Comparison of ENCODE assay signal across 23 mouse cellular contexts in the genomic region with DNA sequence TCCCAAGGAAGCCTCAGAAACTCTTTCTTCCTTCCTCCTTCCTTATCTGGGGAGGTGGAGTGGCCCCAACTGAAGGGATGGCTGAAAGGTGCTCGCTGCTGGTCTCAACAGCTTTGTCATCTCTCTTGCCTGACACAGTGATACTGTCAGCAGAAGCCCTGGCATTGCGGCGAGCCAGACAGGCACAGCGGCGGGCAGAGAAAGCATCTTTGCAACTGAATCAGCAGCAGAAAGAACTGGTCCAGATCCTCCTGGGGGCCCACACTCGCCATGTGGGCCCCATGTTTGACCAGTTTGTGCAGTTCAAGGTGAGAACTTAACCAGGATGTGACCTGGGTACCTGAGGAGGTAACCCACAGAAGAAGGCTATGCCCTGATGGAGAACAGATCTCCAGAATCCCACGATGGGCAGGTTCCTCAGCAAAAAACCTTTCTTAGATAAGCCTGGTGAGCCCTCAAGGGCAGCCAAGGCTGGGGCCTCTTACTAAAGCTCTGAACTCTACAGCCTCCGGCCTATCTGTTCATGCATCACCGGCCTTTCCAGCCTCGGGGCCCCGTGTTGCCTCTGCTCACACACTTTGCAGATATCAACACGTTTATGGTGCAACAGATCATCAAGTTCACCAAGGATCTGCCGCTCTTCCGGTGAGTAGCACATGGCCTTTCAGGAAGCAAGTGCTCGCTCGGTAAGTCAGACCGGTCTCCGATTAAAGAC. TPM values are rescaled to one million over a fixed set of nuclear protein-coding genes. Genes with fewer than 3 reads are reported as not detected.
DNase-seq lines count a peak whose midpoint lies in the region; ATAC-seq and TF ChIP-seq lines count a peak whose summit lies in the region.
"Had no signal": no experiment of that assay in that cellular context is flagged by ENCODE, and none has a peak within 500 bp of the region (broad histone marks: within the 10 kb centered on the region; RNA-seq: fewer than 3 reads in every experiment).

No protein-coding gene starts in this region.

- H3K4me2 ChIP-seq in heart, embryonic 15.5 days: peak overlapping the region; percentile 6; the same call in 1 of the 2 replicates
- H3K4me2 ChIP-seq in liver, embryonic 12.5 days: no peak overlapping the region
- H3K4me2 ChIP-seq in intestine, postnatal 0 days (replicated peaks; ENCODE audit: low read depth): peak overlapping the region; percentile 13; the same call in 1 of the 2 replicates
- H3K4me2 ChIP-seq: embryonic facial prominence, embryonic 12.5 days; forebrain, embryonic 13.5 days; forebrain, embryonic 15.5 days had no signal

- no peak; the same call in 1 of the 2 replicates for TF ChIP-seq RAD21 in MEL (IDR thresholded peaks at IDR 0.05; ENCODE audit: low read depth, low read length)

- H3K4me3 ChIP-seq in heart, embryonic 15.5 days: no peak overlapping the region
- no peak overlapping the region for H3K4me3 ChIP-seq in liver, adult 2 months (ENCODE audit: insufficient read depth, low read depth, low read length)
- no peak overlapping the region for H3K4me3 ChIP-seq in liver, embryonic 12.5 days
- H3K4me3 ChIP-seq in MEL (ENCODE audit: control insufficient read depth in 1 of 2, insufficient read depth in 1 of 2, low read depth in 2 of 2, low read length in 2 of 2): peak overlapping the region in 1 of 2 experiments; percentile 2; a peak in 1 of 4 replicates
- H3K4me3 ChIP-seq in intestine, postnatal 0 days (ENCODE audit: low read depth, low read length): no peak overlapping the region
- H3K4me3 ChIP-seq: embryonic facial prominence, embryonic 10.5 days; embryonic facial prominence, embryonic 12.5 days; forebrain, embryonic 13.5 days; forebrain, embryonic 15.5 days had no signal

- H3K79me2 ChIP-seq in liver, adult 2 months (ENCODE audit: control insufficient read depth, insufficient read depth, low read length): no peaks in the 10 kb centered on the region
- H3K79me2 ChIP-seq in MEL (ENCODE audit: control insufficient read depth, insufficient read depth, low read length, poor library complexity): no peaks in the 10 kb centered on the region

- TF ChIP-seq CTCF in liver, adult 2 months (IDR thresholded peaks at IDR 0.05; ENCODE audit: low read depth, low read length): no peak
- no peak for TF ChIP-seq CTCF in MEL (IDR thresholded peaks at IDR 0.05 in 2 of 3, conservative IDR thresholded peaks at IDR 0.05 in 1 of 3; ENCODE audit: control insufficient read depth in 1 of 3, insufficient read depth in 1 of 3, low read depth in 2 of 3, low read length in 3 of 3, poor library complexity in 1 of 3, severe bottlenecking in 1 of 3)
- TF ChIP-seq CTCF in intestine, postnatal 0 days (IDR thresholded peaks at IDR 0.05; ENCODE audit: low read depth): no peak

- peak in 1 of 2 experiments; percentile 31; a peak in 2 of 4 replicates for TF ChIP-seq EP300 in MEL (IDR thresholded peaks at IDR 0.05; ENCODE audit: low read depth in 1 of 2, low read length in 2 of 2)

- WGBS in heart, embryonic 15.5 days: 74% methylated on average over 18 of the region's 18 CpGs
- WGBS in liver, adult 2 months: 64% methylated on average over 18 of the region's 18 CpGs
- 59% methylated on average over 18 of the region's 18 CpGs for WGBS in liver, embryonic 12.5 days (ENCODE audit: insufficient replicate concordance)
- 57% methylated on average over 18 of the region's 18 CpGs for WGBS in intestine, postnatal 0 days

- H3K9ac ChIP-seq in heart, embryonic 15.5 days: no peak overlapping the region
- H3K9ac ChIP-seq in liver, adult 2 months (ENCODE audit: low read depth, low read length): peak overlapping the region; percentile 46
- H3K9ac ChIP-seq in liver, embryonic 12.5 days: no peak overlapping the region
- H3K9ac ChIP-seq in MEL (ENCODE audit: control insufficient read depth, low read depth, low read length, poor library complexity, severe bottlenecking): peak overlapping the region; percentile 10
- H3K9ac ChIP-seq in intestine, postnatal 0 days (ENCODE audit: low read depth, low read length): no peak overlapping the region
- H3K9ac ChIP-seq: embryonic facial prominence, embryonic 12.5 days; forebrain, embryonic 13.5 days; forebrain, embryonic 15.5 days had no signal

- H3K27ac ChIP-seq in heart, embryonic 15.5 days: no peak overlapping the region
- peak overlapping the region; percentile 95 for H3K27ac ChIP-seq in liver, adult 2 months (replicated peaks; ENCODE audit: insufficient read depth, low read depth, low read length)
- H3K27ac ChIP-seq in liver, embryonic 12.5 days: no peak overlapping the region
- H3K27ac ChIP-seq in MEL (ENCODE audit: control insufficient read depth, low read depth, low read length): peak overlapping the region; percentile 26
- 0 out of 2 replicates have a peak overlapping the region, but pooled peaks have one; percentile 60 for H3K27ac ChIP-seq in intestine, postnatal 0 days (ENCODE audit: low read depth, low read length)
- H3K27ac ChIP-seq: embryonic facial prominence, embryonic 10.5 days; embryonic facial prominence, embryonic 12.5 days; forebrain, embryonic 13.5 days; forebrain, embryonic 15.5 days had no signal

- H3K36me3 ChIP-seq in heart, embryonic 15.5 days: peaks cover 21% of the 10 kb centered on the region; the same call in 1 of the 2 replicates
- peaks cover 45% of the 10 kb centered on the region for H3K36me3 ChIP-seq in liver, adult 2 months (ENCODE audit: control insufficient read depth, insufficient read depth, low read length)
- H3K36me3 ChIP-seq in liver, embryonic 12.5 days: peaks cover 25% of the 10 kb centered on the region
- H3K36me3 ChIP-seq in MEL (ENCODE audit: control insufficient read depth in 1 of 2, insufficient read depth in 2 of 2, low read length in 2 of 2): peaks cover 0 to 11% of the 10 kb centered on the region in 2 experiments; a peak in 2 of 4 replicates
- H3K36me3 ChIP-seq in intestine, postnatal 0 days (ENCODE audit: control insufficient read depth, insufficient read depth): peaks cover 33% of the 10 kb centered on the region
- H3K36me3 ChIP-seq: embryonic facial prominence, embryonic 12.5 days had no signal

- TF ChIP-seq POLR2A in liver, adult 2 months (IDR thresholded peaks at IDR 0.05; ENCODE audit: extremely low read depth, insufficient read depth, low read length): no peak
- peak; percentile 50 to 65; a peak in 2 of 4 replicates for TF ChIP-seq POLR2A in MEL (IDR thresholded peaks at IDR 0.05; ENCODE audit: control insufficient read depth in 1 of 2, insufficient read depth in 1 of 2, low read depth in 1 of 2, low read length in 2 of 2, poor library complexity in 1 of 2)

- peaks cover 12% of the 10 kb centered on the region for H3K4me1 ChIP-seq in heart, embryonic 15.5 days (replicated peaks)
- peaks cover 13% of the 10 kb centered on the region for H3K4me1 ChIP-seq in liver, adult 2 months (ENCODE audit: control insufficient read depth, insufficient read depth, low read length)
- peaks cover 16% of the 10 kb centered on the region for H3K4me1 ChIP-seq in liver, embryonic 12.5 days
- peaks cover 0 to 28% of the 10 kb centered on the region in 2 experiments; a peak in 2 of 4 replicates for H3K4me1 ChIP-seq in MEL (ENCODE audit: control insufficient read depth in 1 of 2, insufficient read depth in 2 of 2, low read length in 2 of 2)
- peaks cover 7% of the 10 kb centered on the region for H3K4me1 ChIP-seq in intestine, postnatal 0 days (replicated peaks; ENCODE audit: control insufficient read depth, insufficient read depth, low read length)

- no peaks in the 10 kb centered on the region for H3K9me3 ChIP-seq in heart, embryonic 15.5 days (replicated peaks)
- no peaks in the 10 kb centered on the region for H3K9me3 ChIP-seq in liver, embryonic 12.5 days (replicated peaks)
- H3K9me3 ChIP-seq in MEL (replicated peaks; ENCODE audit: insufficient read depth, low read length): no peaks in the 10 kb centered on the region
- no peaks in the 10 kb centered on the region for H3K9me3 ChIP-seq in intestine, postnatal 0 days (ENCODE audit: control insufficient read depth)
- H3K9me3 ChIP-seq: embryonic facial prominence, embryonic 10.5 days; embryonic facial prominence, embryonic 12.5 days; forebrain, embryonic 13.5 days; forebrain, embryonic 15.5 days had no signal

- no peak for ATAC-seq in heart, embryonic 15.5 days (replicated peaks; ENCODE audit: insufficient number of reproducible peaks, insufficient read depth, low FRiP score, low read depth)
- ATAC-seq in liver, embryonic 12.5 days: no peak
- ATAC-seq in intestine, postnatal 0 days: peak; percentile 35
- ATAC-seq: activated CD4-positive, CD25-positive, alpha-beta regulatory T cell, adult 4 months; forebrain, embryonic 13.5 days; forebrain, embryonic 15.5 days; Patski had no signal

- no peaks in the 10 kb centered on the region for H3K27me3 ChIP-seq in heart, embryonic 15.5 days
- H3K27me3 ChIP-seq in liver, adult 2 months (ENCODE audit: control insufficient read depth, insufficient read depth, low read length): no peaks in the 10 kb centered on the region
- peaks cover 23% of the 10 kb centered on the region for H3K27me3 ChIP-seq in liver, embryonic 12.5 days (replicated peaks)
- H3K27me3 ChIP-seq in MEL (ENCODE audit: control insufficient read depth in 1 of 2, insufficient read depth in 2 of 2, low read length in 2 of 2): no peaks in the 10 kb centered on the region
- H3K27me3 ChIP-seq in intestine, postnatal 0 days (replicated peaks; ENCODE audit: control insufficient read depth, insufficient read depth, low read length): no peaks in the 10 kb centered on the region
- H3K27me3 ChIP-seq: embryonic facial prominence, embryonic 12.5 days; forebrain, embryonic 13.5 days; forebrain, embryonic 15.5 days; Patski had no signal

- no peak for DNase-seq in heart, adult 9 months (ENCODE audit: low spot score in 2 of 2)
- DNase-seq in liver, adult 2 months (ENCODE audit: extremely low read depth, low read depth, low spot score): peak; percentile 41
- DNase-seq in MEL (ENCODE audit: low read depth, low spot score): peak; percentile 65
- DNase-seq in urinary bladder, adult 18-20 months (ENCODE audit: low spot score in 2 of 2): no peak
- DNase-seq: adrenal gland, adult 8-10 months; adrenal gland, postnatal 14 days; adrenal gland, postnatal 36 days; cerebellum, adult 11-12 months; cerebellum, adult 2 months; cerebellum, adult 9-10 months; cerebellum, postnatal 10 days; cerebellum, postnatal 25 days had no signal

RNA-seq across cellular contexts. Expression of a gene that starts 2.6 kb away (rescaled TPM):
- polyA plus RNA-seq in heart, embryonic 15.5 days (2015; fragmentation: Nextera tagmentation; extraction: Ambion mirVana): 0.33 and 0.35 TPM in 2 replicates
- 178 and 264 TPM in 2 replicates for total RNA-seq in liver, adult 2 months (2014; rRNA removed)
- 215 and 229 TPM in 2 replicates for polyA plus RNA-seq in liver, adult 2 months (2012; rRNA removed)
- polyA plus RNA-seq in liver, embryonic 12.5 days (2016; fragmentation: Nextera tagmentation; extraction: Ambion mirVana): 0.23 and 0.36 TPM in 2 replicates
- total RNA-seq in MEL (2012; rRNA removed): 1.4 and 1.7 TPM in 2 replicates
- polyA plus RNA-seq in MEL (2012; ENCODE audit: insufficient read depth in 1 of 2, insufficient read length in 2 of 2, low read depth in 1 of 2, low replicate concordance in 2 of 2, missing spikeins in 1 of 2): under 1 TPM in 1 of 2 experiments, not detected in 1; 0.24 TPM
- polyA plus RNA-seq in intestine, postnatal 0 days (2015; fragmentation: Nextera tagmentation; extraction: Ambion mirVana): 30.9 and 38.9 TPM in 2 replicates
- total RNA-seq: adrenal gland, adult 18-20 months had no signal

RNA-seq across cellular contexts. Expression of a gene that starts 5.9 kb away (rescaled TPM):
- 55.6 and 57.9 TPM in 2 replicates for polyA plus RNA-seq in heart, embryonic 15.5 days (2015; fragmentation: Nextera tagmentation; extraction: Ambion mirVana)
- total RNA-seq in liver, adult 2 months (2014; rRNA removed): 5.5 and 10.7 TPM in 2 replicates
- 6.7 and 9.7 TPM in 2 replicates for polyA plus RNA-seq in liver, adult 2 months (2012; rRNA removed)
- polyA plus RNA-seq in liver, embryonic 12.5 days (2016; fragmentation: Nextera tagmentation; extraction: Ambion mirVana): 20.7 and 21.9 TPM in 2 replicates
- total RNA-seq in MEL (2012; rRNA removed): 38.0 and 40.7 TPM in 2 replicates
- polyA plus RNA-seq in MEL (2012; ENCODE audit: insufficient read depth in 1 of 2, insufficient read length in 2 of 2, low read depth in 1 of 2, low replicate concordance in 2 of 2, missing spikeins in 1 of 2): 10 to 100 TPM in 1 of 2 experiments, not detected in 1; 43.4 TPM
- 14.7 and 16.5 TPM in 2 replicates for polyA plus RNA-seq in intestine, postnatal 0 days (2015; fragmentation: Nextera tagmentation; extraction: Ambion mirVana)

RNA-seq across cellular contexts. Expression of a gene that starts 8.5 kb away (rescaled TPM):
- polyA plus RNA-seq in heart, embryonic 15.5 days (2015; fragmentation: Nextera tagmentation; extraction: Ambion mirVana): 9.2 and 43.9 TPM in 2 replicates
- total RNA-seq in liver, adult 2 months (2014; rRNA removed): 15,245 and 18,176 TPM in 2 replicates
- 28,168 and 29,095 TPM in 2 replicates for polyA plus RNA-seq in liver, adult 2 months (2012; rRNA removed)
- 2,516 and 2,642 TPM in 2 replicates for polyA plus RNA-seq in liver, embryonic 12.5 days (2016; fragmentation: Nextera tagmentation; extraction: Ambion mirVana)
- total RNA-seq in MEL (2012; rRNA removed): not detected in 2 replicates
- polyA plus RNA-seq in MEL (2012; ENCODE audit: insufficient read depth in 1 of 2, insufficient read length in 2 of 2, low read depth in 1 of 2, low replicate concordance in 2 of 2, missing spikeins in 1 of 2): under 1 TPM in 1 of 2 experiments, not detected in 1; 0.15 TPM
- 9.2 and 14.1 TPM in 2 replicates for polyA plus RNA-seq in intestine, postnatal 0 days (2015; fragmentation: Nextera tagmentation; extraction: Ambion mirVana)
- polyA plus RNA-seq: activated CD4-positive, CD25-positive, alpha-beta regulatory T cell, adult 4 months; C2C12; Patski had no signal

RNA-seq across cellular contexts. Expression of a gene that starts 17.8 kb away (rescaled TPM):
- 28.0 and 44.6 TPM in 2 replicates for polyA plus RNA-seq in heart, embryonic 15.5 days (2015; fragmentation: Nextera tagmentation; extraction: Ambion mirVana)
- 6.4 and 12.4 TPM in 2 replicates for total RNA-seq in liver, adult 2 months (2014; rRNA removed)
- 21.3 and 50.7 TPM in 2 replicates for polyA plus RNA-seq in liver, adult 2 months (2012; rRNA removed)
- 55.8 and 60.7 TPM in 2 replicates for polyA plus RNA-seq in liver, embryonic 12.5 days (2016; fragmentation: Nextera tagmentation; extraction: Ambion mirVana)
- total RNA-seq in MEL (2012; rRNA removed): 0.36 and 0.62 TPM in 2 replicates
- polyA plus RNA-seq in MEL (2012; ENCODE audit: insufficient read depth in 1 of 2, insufficient read length in 2 of 2, low read depth in 1 of 2, low replicate concordance in 2 of 2, missing spikeins in 1 of 2): 1 to 10 TPM in 1 of 2 experiments, not detected in 1; 1.1 TPM
- polyA plus RNA-seq in intestine, postnatal 0 days (2015; fragmentation: Nextera tagmentation; extraction: Ambion mirVana): 47.7 and 54.0 TPM in 2 replicates
- polyA plus RNA-seq: C2C12 had no signal

RNA-seq across cellular contexts. Expression of a gene that starts 20.3 kb away (rescaled TPM):
- polyA plus RNA-seq in heart, embryonic 15.5 days (2015; fragmentation: Nextera tagmentation; extraction: Ambion mirVana): 43.0 and 46.4 TPM in 2 replicates
- 3.8 and 10.0 TPM in 2 replicates for total RNA-seq in liver, adult 2 months (2014; rRNA removed)
- 10.5 and 15.0 TPM in 2 replicates for polyA plus RNA-seq in liver, adult 2 months (2012; rRNA removed)
- polyA plus RNA-seq in liver, embryonic 12.5 days (2016; fragmentation: Nextera tagmentation; extraction: Ambion mirVana): 1.1 and 1.2 TPM in 2 replicates
- not detected in 2 replicates for total RNA-seq in MEL (2012; rRNA removed)
- not detected for polyA plus RNA-seq in MEL (2012; ENCODE audit: insufficient read depth in 1 of 2, insufficient read length in 2 of 2, low read depth in 1 of 2, low replicate concordance in 2 of 2, missing spikeins in 1 of 2)
- 29.1 and 29.9 TPM in 2 replicates for polyA plus RNA-seq in intestine, postnatal 0 days (2015; fragmentation: Nextera tagmentation; extraction: Ambion mirVana)
- polyA plus RNA-seq: activated CD4-positive, CD25-positive, alpha-beta regulatory T cell, adult 4 months had no signal

Comparison
In these comparisons a context has a peak if more than half of its experiments do, and no peak if none do; other contexts are left out.
1. H3K27ac ChIP-seq: peak in liver, adult 2 months (single experiment), MEL (single experiment) and intestine, postnatal 0 days (single experiment); none in heart, embryonic 15.5 days (single experiment) and liver, embryonic 12.5 days (single experiment).
2. H3K9ac ChIP-seq: peak in liver, adult 2 months (single experiment) and MEL (single experiment); none in heart, embryonic 15.5 days (single experiment), liver, embryonic 12.5 days (single experiment) and intestine, postnatal 0 days (single experiment).
3. RNA of a gene that starts 2.6 kb away (polyA plus RNA-seq): 215 to 229 TPM in liver, adult 2 months and 30.9 to 38.9 TPM in intestine, postnatal 0 days; 0.23 to 0.36 TPM in liver, embryonic 12.5 days, 0.33 to 0.35 TPM in heart, embryonic 15.5 days and 0.24 TPM in MEL; every median in the first group is over 10 times any median in the second.
4. DNase-seq: peak in liver, adult 2 months (single experiment) and MEL (single experiment); none in heart, adult 9 months (0 of 2) and urinary bladder, adult 18-20 months (0 of 2).
5. RNA of a gene that starts 8.5 kb away (polyA plus RNA-seq): 28,168 to 29,095 TPM in liver, adult 2 months and 2,516 to 2,642 TPM in liver, embryonic 12.5 days; 9.2 to 14.1 TPM in intestine, postnatal 0 days, 9.2 to 43.9 TPM in heart, embryonic 15.5 days and 0.15 TPM in MEL; every median in the first group is over 10 times any median in the second.